Mouse (Mus musculus): ENCODE measurements around the gene Gm10118. TPM values are rescaled to one million over a fixed set of nuclear protein-coding genes. Genes with fewer than 3 reads are reported as not detected.

Gm10118 gene
- polyA plus RNA-seq, 1 experiment from 2014 or later, result 0.06 TPM

DNA sequence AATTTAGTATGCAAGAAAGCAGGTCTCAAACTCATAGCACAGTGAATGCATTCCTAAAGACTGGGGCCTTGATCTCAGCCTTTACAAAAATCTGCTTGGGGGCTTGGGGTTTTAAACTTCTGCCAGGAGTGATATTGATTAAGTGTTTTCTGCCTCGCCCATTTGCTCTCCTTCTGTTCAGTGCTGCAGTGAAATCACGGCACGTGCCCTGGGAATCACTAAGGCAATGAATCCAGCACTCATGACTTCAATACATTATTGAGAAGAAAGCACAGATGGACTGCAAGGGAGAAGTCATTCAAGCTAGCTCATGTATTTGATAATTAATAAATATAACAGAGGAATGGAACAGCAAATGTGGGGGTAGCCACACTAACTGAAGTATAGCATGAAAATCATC, 18.3 kb upstream of the Gm10118 start:
- Histone ChIP-seq H3K4me2 (replicated peaks; ENCODE audit: low read depth) (no peak overlapping the region), H3K4me3 (ENCODE audit: low read depth, low read length) (no peak overlapping the region), H3K9me3 (ENCODE audit: control insufficient read depth, low read length) (no peaks in the 10 kb centered on the region), H3K36me3 (ENCODE audit: control insufficient read depth, insufficient read depth, low read length) (no peaks in the 10 kb centered on the region), H3K27ac (replicated peaks) (no peak overlapping the region), H3K9ac (ENCODE audit: low read length) (no peak overlapping the region), H3K4me1 (replicated peaks; ENCODE audit: control insufficient read depth, insufficient read depth) (no peaks in the 10 kb centered on the region), H3K27me3 (ENCODE audit: control insufficient read depth, insufficient read depth, low read length) (no peaks in the 10 kb centered on the region)
- 50% methylated on average over 3 of the region's 3 CpGs for WGBS
- TF ChIP-seq CTCF (IDR thresholded peaks at IDR 0.05; ENCODE audit: low read depth), result no peak
- TF ChIP-seq EP300 (optimal IDR thresholded peaks at IDR 0.05), result no peak
- DNase-seq (ENCODE audit: low spot score) (no peak), ATAC-seq (ENCODE audit: low FRiP score, low TSS enrichment) (no peak)

DNA sequence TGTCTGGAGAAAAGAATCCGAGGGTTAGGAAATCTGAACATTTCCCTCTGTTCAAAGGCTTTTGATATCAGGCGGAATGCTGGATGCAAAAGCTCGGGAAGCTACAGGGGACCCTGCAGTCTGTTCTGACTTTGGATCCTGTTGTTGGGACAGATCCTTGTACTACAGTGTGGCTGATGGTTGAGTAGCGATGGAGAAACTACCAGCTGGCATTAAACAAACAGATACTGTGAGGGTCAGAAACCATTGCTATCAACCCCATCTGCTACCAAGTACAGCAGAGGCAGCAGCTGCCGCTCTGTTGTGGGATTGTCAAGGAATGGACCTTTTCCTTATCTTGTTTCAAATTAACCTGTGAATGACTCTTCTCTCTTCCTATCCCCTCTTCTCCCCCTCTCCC, 6.7 kb upstream of the Gm10118 start:
- no peak for ATAC-seq (ENCODE audit: low FRiP score, low TSS enrichment)
- no peak for DNase-seq (ENCODE audit: low spot score)
- H3K27ac ChIP-seq (replicated peaks), result no peak overlapping the region
- no peaks in the 10 kb centered on the region for H3K27me3 ChIP-seq (ENCODE audit: control insufficient read depth, insufficient read depth, low read length)
- H3K9ac ChIP-seq (ENCODE audit: low read length), result no peak overlapping the region
- H3K4me1 ChIP-seq (replicated peaks; ENCODE audit: control insufficient read depth, insufficient read depth), result no peaks in the 10 kb centered on the region
- TF ChIP-seq EP300 (optimal IDR thresholded peaks at IDR 0.05) (no peak), CTCF (IDR thresholded peaks at IDR 0.05; ENCODE audit: low read depth) (no peak)
- no peak overlapping the region for H3K4me2 ChIP-seq (replicated peaks; ENCODE audit: low read depth)
- no peaks in the 10 kb centered on the region for H3K36me3 ChIP-seq (ENCODE audit: control insufficient read depth, insufficient read depth, low read length)
- no peak overlapping the region for H3K4me3 ChIP-seq (ENCODE audit: low read depth, low read length)
- no peaks in the 10 kb centered on the region for H3K9me3 ChIP-seq (ENCODE audit: control insufficient read depth, low read length)
- 63% methylated on average over 5 of the region's 5 CpGs for WGBS

- Histone ChIP-seq H3K27ac (replicated peaks) (no peak overlapping the region), H3K4me1 (replicated peaks; ENCODE audit: control insufficient read depth, insufficient read depth) (no peaks in the 10 kb centered on the region), H3K27me3 (ENCODE audit: control insufficient read depth, insufficient read depth, low read length) (no peaks in the 10 kb centered on the region), H3K9me3 (ENCODE audit: control insufficient read depth, low read length) (no peaks in the 10 kb centered on the region), H3K9ac (ENCODE audit: low read length) (no peak overlapping the region), H3K4me2 (replicated peaks; ENCODE audit: low read depth) (no peak overlapping the region), H3K4me3 (ENCODE audit: low read depth, low read length) (no peak overlapping the region), H3K36me3 (ENCODE audit: control insufficient read depth, insufficient read depth, low read length) (no peaks in the 10 kb centered on the region)
- DNase-seq (ENCODE audit: low spot score) (no peak), ATAC-seq (ENCODE audit: low FRiP score, low TSS enrichment) (no peak)
- no peak for TF ChIP-seq EP300 (optimal IDR thresholded peaks at IDR 0.05)
Measured at GRCm38 (mm10) chr10:63908878-63909277, 18.4 kb downstream of the Gm10118 start.

DNA sequence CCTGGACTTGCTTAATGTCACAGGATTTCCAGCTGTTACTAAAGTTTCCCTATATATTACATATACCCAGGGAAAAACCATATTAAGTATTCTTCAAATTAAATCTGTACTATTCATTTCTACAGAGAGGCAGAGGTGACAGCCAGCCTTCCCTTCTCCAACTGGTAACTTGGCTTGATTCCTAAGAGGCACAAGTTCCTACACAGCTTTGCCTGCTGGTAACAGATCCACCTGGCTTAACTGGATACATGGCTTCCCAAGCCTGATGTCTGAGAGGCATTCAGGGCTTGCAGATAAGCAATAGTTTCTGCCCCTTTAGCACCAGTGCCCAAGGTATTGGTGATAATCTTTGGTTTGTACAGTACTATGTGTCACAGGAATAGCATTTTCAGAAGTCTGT, 27.3 kb downstream of the Gm10118 start:
- no peak for TF ChIP-seq EP300 (optimal IDR thresholded peaks at IDR 0.05)
- no peak for TF ChIP-seq CTCF (IDR thresholded peaks at IDR 0.05; ENCODE audit: low read depth)
- Histone ChIP-seq H3K27ac (replicated peaks) (no peak overlapping the region), H3K36me3 (ENCODE audit: control insufficient read depth, insufficient read depth, low read length) (no peaks in the 10 kb centered on the region), H3K9me3 (ENCODE audit: control insufficient read depth, low read length) (0 out of 2 replicates have a peak, but pooled peaks cover 3% of the 10 kb centered on the region), H3K4me1 (replicated peaks; ENCODE audit: control insufficient read depth, insufficient read depth) (no peaks in the 10 kb centered on the region), H3K9ac (ENCODE audit: low read length) (no peak overlapping the region), H3K4me2 (replicated peaks; ENCODE audit: low read depth) (no peak overlapping the region), H3K4me3 (ENCODE audit: low read depth, low read length) (no peak overlapping the region), H3K27me3 (ENCODE audit: control insufficient read depth, insufficient read depth, low read length) (no peaks in the 10 kb centered on the region)
- ATAC-seq (ENCODE audit: low FRiP score, low TSS enrichment) (no peak), DNase-seq (ENCODE audit: low spot score) (no peak)

DNA sequence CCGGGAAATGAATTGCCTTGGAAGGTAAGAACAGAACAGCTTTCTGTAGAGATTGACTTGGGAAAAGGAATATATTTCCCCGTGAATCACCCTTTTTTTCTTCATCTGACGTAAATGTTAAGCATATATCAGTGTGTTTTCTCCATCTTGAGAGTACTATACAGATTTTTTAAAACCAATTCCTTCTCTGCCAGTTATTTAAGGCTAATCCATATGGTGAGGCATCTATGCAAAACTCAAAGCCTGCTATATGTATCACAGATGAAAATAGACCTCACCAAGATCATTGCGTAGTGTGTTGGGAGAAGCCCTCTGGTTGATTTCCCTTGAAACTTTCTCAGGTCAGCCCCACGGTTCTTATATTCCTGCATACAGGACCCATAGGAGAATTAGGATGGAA, 32.6 kb downstream of the Gm10118 start:
- Histone ChIP-seq H3K27me3 (ENCODE audit: control insufficient read depth, insufficient read depth, low read length) (no peaks in the 10 kb centered on the region), H3K4me3 (ENCODE audit: low read depth, low read length) (no peak overlapping the region), H3K9me3 (ENCODE audit: control insufficient read depth, low read length) (0 out of 2 replicates have a peak, but pooled peaks cover 3% of the 10 kb centered on the region), H3K9ac (ENCODE audit: low read length) (no peak overlapping the region), H3K4me1 (replicated peaks; ENCODE audit: control insufficient read depth, insufficient read depth) (no peaks in the 10 kb centered on the region), H3K27ac (replicated peaks) (no peak overlapping the region), H3K4me2 (replicated peaks; ENCODE audit: low read depth) (no peak overlapping the region), H3K36me3 (ENCODE audit: control insufficient read depth, insufficient read depth, low read length) (no peaks in the 10 kb centered on the region)
- ATAC-seq (ENCODE audit: low FRiP score, low TSS enrichment), result no peak
- whole genome bisulfite sequencing, result 88% methylated on average over 5 of the region's 5 CpGs
- no peak for DNase-seq (ENCODE audit: low spot score)
- no peak for TF ChIP-seq CTCF (IDR thresholded peaks at IDR 0.05; ENCODE audit: low read depth)
- TF ChIP-seq EP300 (optimal IDR thresholded peaks at IDR 0.05), result no peak

- Histone ChIP-seq H3K9ac (ENCODE audit: low read length) (no peak overlapping the region), H3K4me3 (ENCODE audit: low read depth, low read length) (no peak overlapping the region), H3K27me3 (ENCODE audit: control insufficient read depth, insufficient read depth, low read length) (no peaks in the 10 kb centered on the region), H3K4me2 (replicated peaks; ENCODE audit: low read depth) (no peak overlapping the region), H3K36me3 (ENCODE audit: control insufficient read depth, insufficient read depth, low read length) (no peaks in the 10 kb centered on the region), H3K9me3 (ENCODE audit: control insufficient read depth, low read length) (no peaks in the 10 kb centered on the region), H3K27ac (replicated peaks) (no peak overlapping the region), H3K4me1 (replicated peaks; ENCODE audit: control insufficient read depth, insufficient read depth) (no peaks in the 10 kb centered on the region)
- ATAC-seq (ENCODE audit: low FRiP score, low TSS enrichment), result no peak
- no peak for TF ChIP-seq CTCF (IDR thresholded peaks at IDR 0.05; ENCODE audit: low read depth)
- DNase-seq (ENCODE audit: low spot score), result no peak
- 66% methylated on average over 23 of the region's 23 CpGs for WGBS
Measured at GRCm38 (mm10) chr10:63886449-63887088, 40.7 kb downstream of the Gm10118 start.
